ENCODE assay signal across 20 mouse cellular contexts in the genomic region with DNA sequence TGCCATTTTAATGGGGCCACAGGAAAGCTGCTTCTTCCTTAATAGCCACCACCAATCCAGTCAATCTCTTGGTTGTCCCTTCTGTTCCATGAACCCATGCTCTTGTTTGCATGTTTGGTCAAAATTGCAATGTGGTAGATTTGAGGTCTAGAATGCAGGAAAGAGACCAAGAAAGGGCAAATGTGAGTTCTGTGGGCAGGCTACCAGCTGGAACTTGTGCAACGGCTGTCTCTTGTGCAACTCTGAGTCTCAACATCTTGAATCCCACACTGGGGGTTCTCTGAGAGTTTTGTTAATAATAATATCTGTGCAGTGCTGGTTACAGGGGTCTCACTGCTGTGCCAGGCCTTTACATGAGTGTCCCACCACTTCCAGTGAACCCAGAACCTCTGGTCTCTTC.
DNase-seq lines count a peak whose midpoint lies in the region; TF ChIP-seq lines count a peak whose summit lies in the region.
"Had no signal": no experiment of that assay in that cellular context is flagged by ENCODE, and none has a peak within 500 bp of the region (broad histone marks: within the 10 kb centered on the region; RNA-seq: fewer than 3 reads in every experiment).

No protein-coding gene starts in this region.

- no peak for TF ChIP-seq CTCF in heart, adult 2 months (IDR thresholded peaks at IDR 0.05)

- H3K27ac ChIP-seq in heart, adult 2 months: no peak overlapping the region
- H3K27ac ChIP-seq: embryonic facial prominence, embryonic 10.5 days; forebrain, embryonic 13.5 days; gastrocnemius, adult 2 months; hindbrain, embryonic 15.5 days had no signal

- H3K79me2 ChIP-seq in heart, adult 2 months (replicated peaks; ENCODE audit: control insufficient read depth, insufficient read depth, low read length): no peaks in the 10 kb centered on the region

- intact Hi-C loops in heart, adult 2 months (cut with DNase I): no loop called here
- intact Hi-C loops in heart, postnatal 10 days (cut with DNase I): no loop called here

- TF ChIP-seq EP300 in heart, adult 2 months (IDR thresholded peaks at IDR 0.05; ENCODE audit: insufficient read depth, low read depth, low read length): no peak

- H3K27me3 ChIP-seq in heart, adult 2 months (ENCODE audit: control insufficient read depth, insufficient read depth, low read length): no peaks in the 10 kb centered on the region
- H3K27me3 ChIP-seq: forebrain, embryonic 13.5 days; heart, embryonic 12.5 days; hindbrain, embryonic 15.5 days had no signal

- no peak overlapping the region for H3K9ac ChIP-seq in heart, adult 2 months (ENCODE audit: low read depth, low read length)
- H3K9ac ChIP-seq: forebrain, embryonic 13.5 days; heart, embryonic 12.5 days; hindbrain, embryonic 15.5 days had no signal

- DNase-seq in heart, adult 2 months: peak; percentile 18 to 27
- no peak for DNase-seq in heart, postnatal 10 days
- peak; percentile 7 for DNase-seq in kidney, postnatal 14 days
- DNase-seq in kidney, adult 8-10 months: no peak
- peak; percentile 14 for DNase-seq in ovary, postnatal 36 days (ENCODE audit: low spot score)
- no peak for DNase-seq in ovary, adult 18-20 months (ENCODE audit: low spot score)
- peak; percentile 8 for DNase-seq in adrenal gland, postnatal 25 days
- DNase-seq in gastrocnemius, adult 8-10 months (ENCODE audit: low spot score in 2 of 2): no peak
- DNase-seq: B cell, adult 2 months; cerebellum, adult 2 months; cerebellum, postnatal 10 days; gastrocnemius, adult 2 months; gastrocnemius, postnatal 36 days; heart, adult 11 months; heart, postnatal 36 days had no signal

- no peak for TF ChIP-seq POLR2A in heart, adult 2 months (IDR thresholded peaks at IDR 0.05; ENCODE audit: insufficient read depth, low read depth, low read length)

- H3K36me3 ChIP-seq in heart, adult 2 months (ENCODE audit: control insufficient read depth, insufficient read depth, low read length): no peaks in the 10 kb centered on the region
- H3K36me3 ChIP-seq: embryonic facial prominence, embryonic 10.5 days; G1E; heart, embryonic 12.5 days; hindbrain, embryonic 15.5 days had no signal

- H3K4me3 ChIP-seq in heart, adult 2 months: no peak overlapping the region
- H3K4me3 ChIP-seq: embryonic facial prominence, embryonic 10.5 days; forebrain, embryonic 13.5 days; gastrocnemius, adult 2 months; heart, embryonic 12.5 days; hindbrain, embryonic 15.5 days had no signal

- H3K4me1 ChIP-seq in heart, adult 2 months (ENCODE audit: control insufficient read depth, insufficient read depth, low read length): no peaks in the 10 kb centered on the region
- H3K4me1 ChIP-seq: embryonic facial prominence, embryonic 10.5 days; forebrain, embryonic 13.5 days; heart, embryonic 12.5 days; hindbrain, embryonic 15.5 days had no signal

- WGBS in heart, adult 2 months: 69% methylated on average over 1 of the region's 1 CpGs

Comparison
In these comparisons a context has a peak if more than half of its experiments do, and no peak if none do; other contexts are left out.
1. DNase-seq: peak in heart, adult 2 months (2 of 2), kidney, postnatal 14 days (single experiment), ovary, postnatal 36 days (single experiment) and adrenal gland, postnatal 25 days (single experiment); none in heart, postnatal 10 days (0 of 2), kidney, adult 8-10 months (0 of 2), ovary, adult 18-20 months (single experiment) and gastrocnemius, adult 8-10 months (0 of 2).